Mouse (Mus musculus): ENCODE data around the gene Cplx2. TPM values are rescaled to one million over a fixed set of nuclear protein-coding genes. Genes with fewer than 3 reads are reported as not detected.

Gene Cplx2
- 25.8 and 30.8 TPM in 2 replicates for polyA plus RNA-seq (2015; fragmentation: Nextera tagmentation; extraction: Ambion mirVana)

- Histone ChIP-seq H3K36me3 (ENCODE audit: control insufficient read depth, insufficient read depth, low read length) (no peaks in the 10 kb centered on the region), H3K4me1 (ENCODE audit: control insufficient read depth, insufficient read depth, low read length) (peaks cover 37% of the 10 kb centered on the region), H3K4me2 (ENCODE audit: low read length) (peak within 1 kb of the TSS; percentile 79), H3K4me3 (ENCODE audit: low read depth, low read length) (peak within 1 kb of the TSS; percentile 55), H3K27me3 (ENCODE audit: control insufficient read depth, insufficient read depth, low read depth, low read length) (no peaks in the 10 kb centered on the region), H3K9ac (ENCODE audit: low read depth, low read length) (peak within 1 kb of the TSS; percentile 80), H3K9me3 (replicated peaks; ENCODE audit: control insufficient read depth, low read length, poor library complexity, severe bottlenecking) (no peaks in the 10 kb centered on the region), H3K27ac (ENCODE audit: low read length) (peak within 1 kb of the TSS; percentile 86)
- WGBS, result under 1% methylated on average over 7 of the region's 7 CpGs
- no peak for ATAC-seq
Measured at GRCm38 (mm10) chr13:54371049-54371386, at the start of gene Cplx2. Gene Cplx2, plus strand, starts transcription at chr13:54371349.

GRCm38 (mm10) chr13:54322396-54323306 lies 48.5 kb upstream of the Cplx2 start:
- H3K4me3 ChIP-seq (ENCODE audit: low read depth, low read length), result no peak overlapping the region
- H3K4me1 ChIP-seq (ENCODE audit: control insufficient read depth, insufficient read depth, low read length), result peaks cover 17% of the 10 kb centered on the region
- H3K27me3 ChIP-seq (ENCODE audit: control insufficient read depth, insufficient read depth, low read depth, low read length), result no peaks in the 10 kb centered on the region
- ATAC-seq, result no peak
- H3K27ac ChIP-seq (ENCODE audit: low read length), result no peak overlapping the region
- H3K9me3 ChIP-seq (replicated peaks; ENCODE audit: control insufficient read depth, low read length, poor library complexity, severe bottlenecking), result no peaks in the 10 kb centered on the region
- H3K9ac ChIP-seq (ENCODE audit: low read depth, low read length), result no peak overlapping the region
- 15% methylated on average over 19 of the region's 19 CpGs for WGBS
- H3K36me3 ChIP-seq (ENCODE audit: control insufficient read depth, insufficient read depth, low read length), result no peaks in the 10 kb centered on the region
- H3K4me2 ChIP-seq (ENCODE audit: low read length), result no peak overlapping the region

- no peaks in the 10 kb centered on the region for H3K36me3 ChIP-seq (ENCODE audit: control insufficient read depth, insufficient read depth, low read length)
- 70% methylated on average over 13 of the region's 13 CpGs for WGBS
- ATAC-seq, result no peak
- no peak overlapping the region for H3K27ac ChIP-seq (ENCODE audit: low read length)
- peaks cover 24% of the 10 kb centered on the region for H3K4me1 ChIP-seq (ENCODE audit: control insufficient read depth, insufficient read depth, low read length)
- H3K27me3 ChIP-seq (ENCODE audit: control insufficient read depth, insufficient read depth, low read depth, low read length), result no peaks in the 10 kb centered on the region
- H3K9me3 ChIP-seq (replicated peaks; ENCODE audit: control insufficient read depth, low read length, poor library complexity, severe bottlenecking), result no peaks in the 10 kb centered on the region
- no peak overlapping the region for H3K4me2 ChIP-seq (ENCODE audit: low read length)
- H3K4me3 ChIP-seq (ENCODE audit: low read depth, low read length), result no peak overlapping the region
- H3K9ac ChIP-seq (ENCODE audit: low read depth, low read length), result no peak overlapping the region
Measured at GRCm38 (mm10) chr13:54323307-54324165, 47.6 kb upstream of the Cplx2 start.

GRCm38 (mm10) chr13:54324178-54324577 lies 47.0 kb upstream of the Cplx2 start:
- no peak for ATAC-seq
- H3K4me3 ChIP-seq (ENCODE audit: low read depth, low read length), result no peak overlapping the region
- H3K9me3 ChIP-seq (replicated peaks; ENCODE audit: control insufficient read depth, low read length, poor library complexity, severe bottlenecking), result no peaks in the 10 kb centered on the region
- peaks cover 28% of the 10 kb centered on the region for H3K4me1 ChIP-seq (ENCODE audit: control insufficient read depth, insufficient read depth, low read length)
- no peak overlapping the region for H3K9ac ChIP-seq (ENCODE audit: low read depth, low read length)
- peak overlapping the region; percentile 0; the same call in 1 of the 2 replicates for H3K27ac ChIP-seq (ENCODE audit: low read length)
- H3K27me3 ChIP-seq (ENCODE audit: control insufficient read depth, insufficient read depth, low read depth, low read length), result no peaks in the 10 kb centered on the region
- no peak overlapping the region for H3K4me2 ChIP-seq (ENCODE audit: low read length)
- no peaks in the 10 kb centered on the region for H3K36me3 ChIP-seq (ENCODE audit: control insufficient read depth, insufficient read depth, low read length)
- WGBS, result 19% methylated on average over 2 of the region's 2 CpGs

GRCm38 (mm10) chr13:54325814-54326213 lies 45.3 kb upstream of the Cplx2 start:
- Histone ChIP-seq H3K36me3 (ENCODE audit: control insufficient read depth, insufficient read depth, low read length) (no peaks in the 10 kb centered on the region), H3K27me3 (ENCODE audit: control insufficient read depth, insufficient read depth, low read depth, low read length) (no peaks in the 10 kb centered on the region), H3K9ac (ENCODE audit: low read depth, low read length) (peak overlapping the region; percentile 28; the same call in 1 of the 2 replicates), H3K4me3 (ENCODE audit: low read depth, low read length) (no peak overlapping the region), H3K9me3 (replicated peaks; ENCODE audit: control insufficient read depth, low read length, poor library complexity, severe bottlenecking) (no peaks in the 10 kb centered on the region), H3K4me2 (ENCODE audit: low read length) (peak overlapping the region; percentile 19; the same call in 1 of the 2 replicates), H3K4me1 (ENCODE audit: control insufficient read depth, insufficient read depth, low read length) (peaks cover 31% of the 10 kb centered on the region), H3K27ac (ENCODE audit: low read length) (peak overlapping the region; percentile 61)
- ATAC-seq, result peak; percentile 77
- 12% methylated on average over 7 of the region's 7 CpGs for WGBS

GRCm38 (mm10) chr13:54326686-54327447 lies 44.3 kb upstream of the Cplx2 start:
- Histone ChIP-seq H3K9me3 (replicated peaks; ENCODE audit: control insufficient read depth, low read length, poor library complexity, severe bottlenecking) (no peaks in the 10 kb centered on the region), H3K4me2 (ENCODE audit: low read length) (no peak overlapping the region), H3K36me3 (ENCODE audit: control insufficient read depth, insufficient read depth, low read length) (no peaks in the 10 kb centered on the region), H3K4me3 (ENCODE audit: low read depth, low read length) (no peak overlapping the region), H3K27me3 (ENCODE audit: control insufficient read depth, insufficient read depth, low read depth, low read length) (no peaks in the 10 kb centered on the region), H3K4me1 (ENCODE audit: control insufficient read depth, insufficient read depth, low read length) (peaks cover 39% of the 10 kb centered on the region), H3K27ac (ENCODE audit: low read length) (peak overlapping the region; percentile 61), H3K9ac (ENCODE audit: low read depth, low read length) (no peak overlapping the region)
- ATAC-seq, result no peak
- WGBS, result 88% methylated on average over 6 of the region's 6 CpGs

GRCm38 (mm10) chr13:54328029-54328428 lies 43.1 kb upstream of the Cplx2 start:
- peak overlapping the region; percentile 49; the same call in 1 of the 2 replicates for H3K27ac ChIP-seq (ENCODE audit: low read length)
- no peaks in the 10 kb centered on the region for H3K9me3 ChIP-seq (replicated peaks; ENCODE audit: control insufficient read depth, low read length, poor library complexity, severe bottlenecking)
- H3K4me2 ChIP-seq (ENCODE audit: low read length), result no peak overlapping the region
- no peaks in the 10 kb centered on the region for H3K36me3 ChIP-seq (ENCODE audit: control insufficient read depth, insufficient read depth, low read length)
- no peak overlapping the region for H3K4me3 ChIP-seq (ENCODE audit: low read depth, low read length)
- ATAC-seq, result no peak
- peaks cover 45% of the 10 kb centered on the region for H3K4me1 ChIP-seq (ENCODE audit: control insufficient read depth, insufficient read depth, low read length)
- no peaks in the 10 kb centered on the region for H3K27me3 ChIP-seq (ENCODE audit: control insufficient read depth, insufficient read depth, low read depth, low read length)
- no peak overlapping the region for H3K9ac ChIP-seq (ENCODE audit: low read depth, low read length)
- 41% methylated on average over 1 of the region's 1 CpGs for WGBS

GRCm38 (mm10) chr13:54328954-54329490 lies 42.1 kb upstream of the Cplx2 start:
- no peak for ATAC-seq
- Histone ChIP-seq H3K9me3 (replicated peaks; ENCODE audit: control insufficient read depth, low read length, poor library complexity, severe bottlenecking) (no peaks in the 10 kb centered on the region), H3K36me3 (ENCODE audit: control insufficient read depth, insufficient read depth, low read length) (no peaks in the 10 kb centered on the region), H3K9ac (ENCODE audit: low read depth, low read length) (peak overlapping the region; percentile 4; the same call in 1 of the 2 replicates), H3K27ac (ENCODE audit: low read length) (peak overlapping the region; percentile 50), H3K4me1 (ENCODE audit: control insufficient read depth, insufficient read depth, low read length) (peaks cover 42% of the 10 kb centered on the region), H3K27me3 (ENCODE audit: control insufficient read depth, insufficient read depth, low read depth, low read length) (no peaks in the 10 kb centered on the region), H3K4me3 (ENCODE audit: low read depth, low read length) (no peak overlapping the region), H3K4me2 (ENCODE audit: low read length) (no peak overlapping the region)
- 9% methylated on average over 8 of the region's 8 CpGs for WGBS

Measured in midbrain, embryonic 16.5 days (tissue).